Mouse (Mus musculus) gonadal fat pad, adult 2 months (tissue): ENCODE measurements around the gene Ajm1. TPM values are rescaled to one million over a fixed set of nuclear protein-coding genes. Genes with fewer than 3 reads are reported as not detected.

Source experiments
- DNase-seq: peaks from one replicate; pipeline ENCODE4 v3.0.0-alpha.2; 2012; ENCODE audit warnings: low read depth
- polyA plus RNA-seq: library from polyadenylated mRNA; depleted of rRNA; stranded (reverse); fragments of >200 nt; gene quantifications from 2 replicates; pipeline ENCODE4 v1.2.3, GENCODE M21; 2012; rRNA removed

The Ajm1 gene
- polyA plus RNA-seq, 1 experiment, result 1.4 TPM

GRCm38 (mm10) chr2:25534178-25534865 lies 47.2 kb downstream of the Ajm1 start:
- DNase-seq, result no peak

- DNase-seq, result no peak
Measured at GRCm38 (mm10) chr2:25533707-25534106, 47.9 kb downstream of the Ajm1 start.

DNA sequence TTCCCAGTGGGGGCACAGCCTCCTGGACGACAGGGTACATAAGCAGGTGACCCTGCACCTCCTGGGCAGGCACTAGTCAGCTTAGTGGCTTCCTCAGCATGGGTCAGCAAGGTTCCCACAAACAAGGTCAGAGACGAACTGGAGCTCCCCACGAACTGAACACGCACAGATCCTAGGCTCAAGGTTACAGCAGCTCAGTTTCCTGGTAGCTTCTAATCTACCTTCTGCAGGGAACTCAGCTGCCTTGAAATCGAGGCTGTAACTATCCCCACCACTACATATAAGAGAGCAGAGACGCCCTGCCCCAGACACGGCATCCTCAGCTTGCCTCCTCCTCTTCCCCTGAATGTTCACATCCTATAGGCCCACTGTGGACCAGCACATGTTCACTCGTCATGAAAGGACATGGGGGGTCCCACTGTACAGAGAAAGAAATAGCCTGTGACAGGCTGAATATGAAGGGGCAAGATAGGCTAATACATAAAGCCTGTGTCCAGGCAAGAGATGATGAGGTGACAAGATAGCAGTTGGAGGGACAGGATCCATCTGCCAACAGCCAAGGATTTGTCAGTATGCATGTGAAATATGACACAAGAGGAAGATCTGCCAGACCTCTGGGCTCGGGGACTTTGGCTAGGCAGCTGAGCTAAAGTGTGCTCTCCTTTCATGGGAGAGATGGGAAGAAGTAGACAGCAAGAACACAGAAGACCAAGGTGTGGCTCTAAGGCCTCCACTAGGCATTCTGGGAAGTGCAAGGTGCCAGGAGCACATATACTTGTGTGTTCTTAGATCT lies 54.9 kb downstream of the Ajm1 start:
- no peak for DNase-seq

Other genes starting within 250 kb of the Ajm1 start
- 11.2 and 25.1 TPM in 2 replicates for gene Man1b1, start 249.4 kb downstream of the Ajm1 start, polyA plus RNA-seq
- gene Dpp7, start 225.4 kb downstream of the Ajm1 start, polyA plus RNA-seq, result 18.1 and 28.0 TPM in 2 replicates
- 38.0 and 38.6 TPM in 2 replicates for gene Uap1l1, start 216.1 kb downstream of the Ajm1 start, polyA plus RNA-seq
- gene Sapcd2, start 209.4 kb downstream of the Ajm1 start, polyA plus RNA-seq, result 3.0 and 4.3 TPM in 2 replicates
- 64.7 and 75.2 TPM in 2 replicates for gene Entpd2, start 185.9 kb downstream of the Ajm1 start, polyA plus RNA-seq
- 140 and 154 TPM in 2 replicates for gene Npdc1, start 182.4 kb downstream of the Ajm1 start, polyA plus RNA-seq
- gene Fut7, start 158.5 kb downstream of the Ajm1 start, polyA plus RNA-seq, result 0.47 and 0.57 TPM in 2 replicates
- gene Abca2, start 153.1 kb downstream of the Ajm1 start, polyA plus RNA-seq, result 187 and 437 TPM in 2 replicates
- gene Clic3, start 124.9 kb downstream of the Ajm1 start, polyA plus RNA-seq, result 103 and 188 TPM in 2 replicates
- 124 and 139 TPM in 2 replicates for gene Paxx, start 120.7 kb downstream of the Ajm1 start, polyA plus RNA-seq
- 1,300 and 1,863 TPM in 2 replicates for gene Ptgds, start 111.7 kb downstream of the Ajm1 start, polyA plus RNA-seq
- 234 and 311 TPM in 2 replicates for gene Lcn12, start 87.8 kb downstream of the Ajm1 start, polyA plus RNA-seq
- 19.2 and 54.8 TPM in 2 replicates for gene Fbxw5, start 81.0 kb downstream of the Ajm1 start, polyA plus RNA-seq
- gene C8g, start 80.0 kb downstream of the Ajm1 start, polyA plus RNA-seq, result 15.1 and 15.8 TPM in 2 replicates
- gene Traf2, start 34.8 kb downstream of the Ajm1 start, polyA plus RNA-seq, result 13.7 and 17.0 TPM in 2 replicates
- 115 and 139 TPM in 2 replicates for gene Edf1, start 23.9 kb downstream of the Ajm1 start, polyA plus RNA-seq
- 8.0 and 13.4 TPM in 2 replicates for gene Mamdc4, start 6.9 kb downstream of the Ajm1 start, polyA plus RNA-seq
- gene Phpt1, start 6.5 kb downstream of the Ajm1 start, polyA plus RNA-seq, result 57.5 and 83.3 TPM in 2 replicates
- gene Rabl6, start 26.8 kb upstream of the Ajm1 start, polyA plus RNA-seq, result 58.5 and 65.8 TPM in 2 replicates
- gene Ccdc183, start 35.9 kb upstream of the Ajm1 start, polyA plus RNA-seq, result 1.0 and 1.6 TPM in 2 replicates
- gene Tmem141, start 40.2 kb upstream of the Ajm1 start, polyA plus RNA-seq, result 72.5 and 74.2 TPM in 2 replicates
- gene Fcna, start 46.3 kb upstream of the Ajm1 start, polyA plus RNA-seq, result 18.2 and 19.1 TPM in 2 replicates
- gene Lcn8, start 71.4 kb upstream of the Ajm1 start, polyA plus RNA-seq, result 4,084 and 9,522 TPM in 2 replicates
- gene Lcn5, start 76.2 kb upstream of the Ajm1 start, polyA plus RNA-seq, result 3,609 and 5,181 TPM in 2 replicates
- 342 and 466 TPM in 2 replicates for gene Lcn6, start 95.0 kb upstream of the Ajm1 start, polyA plus RNA-seq
- gene Lcn10, start 101.0 kb upstream of the Ajm1 start, polyA plus RNA-seq, result 996 and 1,118 TPM in 2 replicates
- 25.9 and 27.0 TPM in 2 replicates for gene Obp2a, start 118.3 kb upstream of the Ajm1 start, polyA plus RNA-seq
- 208 and 344 TPM in 2 replicates for gene Bmyc, start 125.0 kb upstream of the Ajm1 start, polyA plus RNA-seq
- gene Obp2b, start 155.3 kb upstream of the Ajm1 start, polyA plus RNA-seq, result 0.19 and 0.22 TPM in 2 replicates
- gene Lcn3, start 183.8 kb upstream of the Ajm1 start, polyA plus RNA-seq, result not detected in 2 replicates
- 0.38 and 0.53 TPM in 2 replicates for gene Lcn11, start 195.3 kb upstream of the Ajm1 start, polyA plus RNA-seq
- not detected in 2 replicates for gene Gm13539, start 200.5 kb upstream of the Ajm1 start, polyA plus RNA-seq
- gene Glt6d1, start 234.1 kb upstream of the Ajm1 start, polyA plus RNA-seq, result 0.36 and 0.76 TPM in 2 replicates
- gene Lcn9, start 241.4 kb upstream of the Ajm1 start, polyA plus RNA-seq, result 2,439 and 2,836 TPM in 2 replicates